Mouse (Mus musculus) bone marrow macrophage, adult 2 months (primary cell): ENCODE measurements around the gene Dcn.

Experiments
- CTCF ChIP-seq: IDR thresholded peaks from 2 replicates; pipeline ENCODE4 v1.5.1; 2012; ENCODE audit warnings: low read depth, mild to moderate bottlenecking, low read length, moderate library complexity
- POLR2A ChIP-seq: IDR thresholded peaks from 2 replicates; pipeline ENCODE4 v1.6.1; 2012; ENCODE audit warnings: mild to moderate bottlenecking, low read depth, low read length, borderline replicate concordance

DNA sequence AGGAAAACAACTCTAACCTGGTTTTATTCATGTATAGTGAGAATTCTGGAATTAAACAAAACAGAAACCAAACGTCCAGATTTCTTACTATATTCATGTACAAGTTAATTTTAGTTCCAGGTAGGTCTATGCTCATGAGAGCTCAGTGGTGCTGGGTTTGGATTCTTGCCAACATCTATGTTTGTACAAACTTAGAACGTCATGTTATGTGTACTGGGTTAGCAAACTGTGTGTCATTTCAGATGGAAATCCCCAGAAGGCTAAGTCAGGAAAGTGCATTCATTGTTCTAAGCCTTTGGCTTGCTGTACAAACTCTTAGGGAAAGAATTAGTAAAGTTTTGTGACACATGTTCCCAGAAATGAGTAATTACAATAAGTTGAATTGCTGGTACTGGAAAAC, 37.1 kb upstream of the Dcn start:
- TF ChIP-seq POLR2A, result no peak
- no peak for TF ChIP-seq CTCF
